Mouse (Mus musculus): ENCODE results near the gene Ndufb4. TPM values are rescaled to one million over a fixed set of nuclear protein-coding genes. Genes with fewer than 3 reads are reported as not detected.

The Ndufb4 gene
- polyA plus RNA-seq, 1 experiment from 2014 or later, result 57.1 TPM

DNA sequence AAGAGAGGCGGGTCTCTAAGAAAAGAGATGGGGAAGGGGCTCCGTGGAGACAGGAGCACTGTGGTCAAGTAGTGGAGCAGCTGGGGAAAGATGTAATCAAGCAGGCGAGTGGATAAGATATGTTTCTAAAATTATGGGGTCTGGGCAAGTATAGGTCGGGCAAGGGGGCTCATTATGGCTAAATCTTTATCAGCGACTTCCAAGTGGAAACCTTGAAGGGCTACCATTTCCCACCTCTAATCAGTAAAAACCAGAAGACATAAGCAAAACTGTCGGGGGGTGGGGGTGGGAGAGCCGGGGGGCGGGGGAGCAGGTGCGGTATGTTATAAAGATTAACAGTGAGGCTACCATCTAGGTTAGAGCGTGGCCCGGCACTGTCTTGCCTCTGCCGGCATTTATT lies 32.6 kb upstream of the Ndufb4 start:
- Histone ChIP-seq H3K4me3 (replicated peaks) (no peak overlapping the region), H3K27me3 (no peaks in the 10 kb centered on the region), H3K27ac (no peak overlapping the region), H3K9me3 (replicated peaks) (no peaks in the 10 kb centered on the region), H3K36me3 (no peaks in the 10 kb centered on the region), H3K4me2 (no peak overlapping the region), H3K4me1 (peaks cover 47% of the 10 kb centered on the region), H3K9ac (no peak overlapping the region)
- 84% methylated on average over 12 of the region's 12 CpGs for WGBS
- no peak for ATAC-seq (replicated peaks; ENCODE audit: low FRiP score)

DNA sequence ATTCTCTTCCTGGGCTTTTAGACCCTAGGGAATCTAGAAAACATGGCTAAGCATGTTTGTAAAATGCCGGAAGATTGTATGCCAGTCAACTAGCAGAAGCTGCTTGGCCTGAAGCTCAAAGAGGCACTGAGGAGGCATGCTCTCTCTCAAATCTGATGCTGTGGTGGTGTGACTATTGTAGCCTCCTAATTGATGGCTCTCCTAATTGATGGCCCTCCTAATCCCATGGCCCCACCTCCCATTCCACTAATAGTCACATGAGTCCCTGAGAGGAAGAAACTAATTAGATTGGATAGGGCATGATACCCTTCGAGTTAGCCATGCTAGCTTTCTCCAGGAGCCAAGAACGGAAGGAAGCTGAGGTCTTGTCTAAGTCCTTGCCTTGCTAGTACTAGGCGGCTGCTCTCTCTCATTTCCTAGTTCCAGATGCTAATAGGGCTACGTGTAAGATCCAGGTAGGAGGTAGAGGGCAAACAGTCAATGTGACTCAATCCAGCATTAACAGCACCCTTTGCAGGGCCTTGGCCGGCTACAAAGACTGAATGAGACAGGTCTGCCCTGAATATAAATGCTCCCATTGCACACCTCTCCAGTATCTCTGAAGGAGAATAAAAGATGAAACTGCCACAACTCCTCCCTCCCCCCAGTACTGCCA lies 31.8 kb upstream of the Ndufb4 start:
- WGBS, result 80% methylated on average over 6 of the region's 6 CpGs
- no peak overlapping the region for H3K4me3 ChIP-seq (replicated peaks)

DNA sequence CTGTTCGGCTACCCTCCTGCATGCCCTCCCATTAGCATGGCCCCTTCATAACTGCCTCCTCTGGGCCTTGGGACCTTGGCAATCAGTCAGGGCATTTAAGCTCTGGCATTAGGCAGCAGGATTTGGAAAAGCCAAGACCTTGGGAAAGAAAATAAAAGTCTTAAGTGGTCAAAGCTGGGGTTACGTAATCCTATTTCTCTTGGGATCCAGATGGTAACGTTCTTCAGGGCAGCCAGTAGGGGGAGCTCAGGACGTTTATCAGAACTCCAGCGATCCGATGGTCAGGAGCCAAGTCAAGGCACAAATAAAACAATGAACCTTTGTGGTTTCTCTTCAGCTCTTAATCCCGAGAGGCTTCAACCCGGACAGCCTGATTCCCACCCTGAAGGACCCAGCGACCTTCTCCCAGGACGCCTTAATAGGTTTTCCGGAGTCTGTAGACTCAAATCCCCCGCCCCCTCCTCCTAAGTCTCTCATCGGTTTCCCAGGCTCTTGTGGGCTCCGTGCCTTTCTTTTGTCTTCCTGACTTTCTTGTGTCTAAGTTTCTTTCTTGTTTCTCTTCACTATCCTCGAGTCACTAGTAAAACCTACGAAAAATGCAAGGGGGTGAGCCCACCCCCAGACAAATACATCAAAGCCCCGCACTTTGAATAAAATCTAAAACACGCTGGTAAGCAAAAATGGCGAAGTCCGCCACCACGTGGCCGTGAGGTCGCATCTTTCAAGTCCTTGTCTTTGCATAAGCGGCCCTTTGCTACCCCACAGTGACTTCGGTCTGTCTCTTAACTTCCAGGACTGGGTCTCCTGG lies 30.6 kb upstream of the Ndufb4 start:
- H3K9ac ChIP-seq, result peak overlapping the region; percentile 66
- peaks cover 44% of the 10 kb centered on the region for H3K4me1 ChIP-seq
- peak; percentile 65 for ATAC-seq (replicated peaks; ENCODE audit: low FRiP score)
- peak overlapping the region; percentile 80 for H3K4me2 ChIP-seq
- no peaks in the 10 kb centered on the region for H3K36me3 ChIP-seq
- H3K9me3 ChIP-seq (replicated peaks), result no peaks in the 10 kb centered on the region
- H3K27ac ChIP-seq, result peak overlapping the region; percentile 89
- WGBS, result 2% methylated on average over 25 of the region's 25 CpGs
- peak overlapping the region; percentile 47 for H3K4me3 ChIP-seq (replicated peaks)
- H3K27me3 ChIP-seq, result no peaks in the 10 kb centered on the region

More for the DNA sequence above, 31.8 kb upstream of the Ndufb4 start:
- no peak overlapping the region for H3K9ac ChIP-seq
- H3K4me1 ChIP-seq, result peaks cover 47% of the 10 kb centered on the region
- H3K36me3 ChIP-seq, result no peaks in the 10 kb centered on the region
- H3K27me3 ChIP-seq, result no peaks in the 10 kb centered on the region
- H3K27ac ChIP-seq, result no peak overlapping the region
- no peak for ATAC-seq (replicated peaks; ENCODE audit: low FRiP score)
- H3K9me3 ChIP-seq (replicated peaks), result no peaks in the 10 kb centered on the region
- no peak overlapping the region for H3K4me2 ChIP-seq

DNA sequence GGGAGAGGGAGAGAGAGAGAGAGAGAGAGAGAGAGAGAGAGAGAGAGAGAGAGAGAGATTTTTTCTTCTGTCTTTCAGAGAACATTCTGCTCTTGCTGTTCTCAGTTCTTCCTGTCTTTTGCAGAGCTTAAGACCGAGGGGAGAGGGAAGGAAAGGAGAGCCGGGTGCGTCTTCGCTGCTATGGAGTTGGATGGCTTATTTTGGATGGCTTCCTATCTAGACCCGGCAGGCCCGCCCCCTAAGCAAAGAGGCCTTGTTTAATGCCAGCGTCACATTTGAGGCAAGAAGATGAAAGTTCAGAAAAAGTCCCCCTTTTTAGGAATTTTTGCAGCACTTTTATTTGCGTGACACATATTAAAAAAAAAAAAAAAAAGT lies 30.0 kb upstream of the Ndufb4 start:
- 0 out of 2 replicates have a peak, but pooled peaks have one; percentile 44 for ATAC-seq (replicated peaks; ENCODE audit: low FRiP score)
- Histone ChIP-seq H3K36me3 (no peaks in the 10 kb centered on the region), H3K9me3 (replicated peaks) (no peaks in the 10 kb centered on the region), H3K27ac (peak overlapping the region; percentile 89), H3K4me1 (peaks cover 44% of the 10 kb centered on the region), H3K4me2 (peak overlapping the region; percentile 80), H3K9ac (peak overlapping the region; percentile 66; the same call in 1 of the 2 replicates), H3K27me3 (no peaks in the 10 kb centered on the region), H3K4me3 (replicated peaks) (peak overlapping the region; percentile 47)
- 12% methylated on average over 8 of the region's 8 CpGs for WGBS

DNA sequence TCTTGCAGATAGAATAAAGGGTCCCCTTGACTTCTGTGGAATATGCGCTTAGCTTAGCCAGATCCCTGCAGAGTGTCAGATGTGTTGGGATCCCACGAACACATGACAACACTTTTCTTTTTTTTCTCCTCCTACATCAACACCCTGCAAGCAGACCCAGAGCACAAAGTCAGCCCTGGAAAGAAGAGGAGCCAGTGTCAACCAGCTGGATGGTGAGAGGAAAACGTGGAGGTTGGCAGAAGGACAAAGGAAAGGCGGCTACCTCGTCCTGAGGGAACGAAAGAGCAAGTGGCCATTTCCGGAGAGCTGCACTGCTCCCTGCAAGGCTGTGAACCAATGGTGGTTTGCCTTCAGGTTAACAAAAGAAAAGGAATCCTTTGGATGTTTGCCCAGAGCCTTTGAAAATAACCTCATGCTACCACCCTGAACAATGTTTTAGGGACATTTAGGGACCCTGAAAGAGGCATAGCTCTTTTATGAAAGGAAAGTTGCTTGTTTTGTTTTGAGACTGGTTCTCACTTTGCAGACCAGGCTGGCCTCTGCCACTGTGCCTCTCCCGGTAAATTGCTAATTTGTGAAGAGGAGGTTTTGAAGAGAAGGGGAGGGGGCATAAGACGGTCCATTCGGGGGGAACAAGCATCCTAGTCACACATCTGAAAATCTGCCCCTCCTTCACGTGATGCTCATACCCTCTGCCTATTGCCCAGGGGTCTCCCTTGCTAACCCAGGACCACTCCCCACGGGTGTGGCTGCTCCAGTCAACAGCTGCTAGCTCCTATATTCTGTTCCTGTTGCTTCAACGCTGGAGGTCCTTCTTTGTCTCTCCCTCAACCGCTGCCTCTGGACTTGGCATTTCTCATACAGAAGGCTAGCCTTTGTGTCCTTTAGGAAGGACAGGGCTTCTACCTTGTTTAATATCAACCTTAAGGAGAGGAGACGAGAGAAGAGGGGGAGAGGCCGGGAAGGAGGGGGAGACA lies 29.2 kb upstream of the Ndufb4 start:
- ATAC-seq (replicated peaks; ENCODE audit: low FRiP score), result 0 out of 2 replicates have a peak, but pooled peaks have one; percentile 10
- WGBS, result 17% methylated on average over 16 of the region's 16 CpGs
- peak overlapping the region; percentile 89; the same call in 1 of the 2 replicates for H3K27ac ChIP-seq

DNA sequence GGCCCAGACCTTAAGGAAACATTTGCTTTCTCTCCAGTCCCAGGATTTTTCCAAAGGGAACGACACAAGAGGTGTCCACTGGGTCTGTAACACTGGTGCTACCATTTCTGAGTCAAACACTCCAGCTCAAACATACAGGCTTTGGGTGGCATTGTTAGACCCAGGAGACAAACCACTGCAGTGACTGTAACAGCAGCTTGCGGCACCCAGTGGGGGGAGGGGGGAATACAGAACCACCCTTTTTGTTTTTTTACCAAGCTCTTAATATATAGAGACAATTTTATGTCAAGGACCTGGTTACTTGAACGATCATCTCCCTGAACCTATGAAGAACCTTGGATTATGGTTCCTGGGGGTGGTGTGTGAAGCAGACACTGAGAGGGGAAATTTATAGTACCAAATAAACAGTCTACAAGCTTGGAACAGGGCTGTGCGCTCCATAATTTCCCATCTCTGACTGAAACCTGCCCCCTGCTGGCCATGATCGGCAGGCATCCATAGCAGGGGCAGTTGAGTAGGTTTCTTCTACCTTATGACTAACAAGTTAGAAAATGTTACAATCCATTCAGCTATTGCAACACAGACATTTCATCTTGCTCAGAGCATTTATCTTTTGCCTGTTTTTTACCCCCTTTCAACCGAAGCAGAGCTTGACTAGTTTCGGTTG lies 28.2 kb upstream of the Ndufb4 start:
- no peak overlapping the region for H3K4me3 ChIP-seq (replicated peaks)
- no peaks in the 10 kb centered on the region for H3K9me3 ChIP-seq (replicated peaks)
- WGBS, result 37% methylated on average over 7 of the region's 7 CpGs
- H3K4me2 ChIP-seq, result peak overlapping the region; percentile 80; the same call in 1 of the 2 replicates
- H3K36me3 ChIP-seq, result no peaks in the 10 kb centered on the region
- H3K27me3 ChIP-seq, result no peaks in the 10 kb centered on the region
- 0 out of 2 replicates have a peak overlapping the region, but pooled peaks have one; percentile 89 for H3K27ac ChIP-seq
- H3K4me1 ChIP-seq, result peaks cover 45% of the 10 kb centered on the region
- 0 out of 2 replicates have a peak, but pooled peaks have one; percentile 40 for ATAC-seq (replicated peaks; ENCODE audit: low FRiP score)
- no peak overlapping the region for H3K9ac ChIP-seq

More for the DNA sequence above, 29.2 kb upstream of the Ndufb4 start:
- no peaks in the 10 kb centered on the region for H3K9me3 ChIP-seq (replicated peaks)
- no peaks in the 10 kb centered on the region for H3K36me3 ChIP-seq
- peak overlapping the region; percentile 15; the same call in 1 of the 2 replicates for H3K4me3 ChIP-seq (replicated peaks)
- peak overlapping the region; percentile 38; the same call in 1 of the 2 replicates for H3K9ac ChIP-seq
- H3K27me3 ChIP-seq, result no peaks in the 10 kb centered on the region
- H3K4me1 ChIP-seq, result peaks cover 44% of the 10 kb centered on the region
- peak overlapping the region; percentile 80 for H3K4me2 ChIP-seq

DNA sequence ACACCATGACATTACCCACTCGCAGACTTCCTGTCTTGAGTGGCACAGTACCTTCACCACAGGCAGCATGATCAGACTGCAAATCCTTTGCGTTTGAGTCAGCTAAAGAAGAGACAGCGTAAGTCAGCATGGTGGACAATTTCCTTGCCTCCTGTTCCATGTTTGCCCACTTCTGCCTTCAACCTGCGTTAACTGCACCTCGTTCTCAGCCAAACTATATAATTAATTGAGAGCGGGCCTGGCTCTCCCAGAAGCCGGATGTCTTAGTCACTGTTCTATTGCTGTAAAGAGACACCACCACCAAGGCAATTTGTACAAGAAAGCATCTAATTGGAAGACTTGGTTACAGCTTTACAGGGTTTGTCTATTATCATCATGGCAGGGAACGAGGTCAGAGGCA lies 26.6 kb upstream of the Ndufb4 start:
- Histone ChIP-seq H3K4me2 (no peak overlapping the region), H3K27ac (no peak overlapping the region), H3K4me1 (peaks cover 53% of the 10 kb centered on the region), H3K36me3 (no peaks in the 10 kb centered on the region), H3K27me3 (no peaks in the 10 kb centered on the region), H3K9me3 (replicated peaks) (no peaks in the 10 kb centered on the region), H3K4me3 (replicated peaks) (no peak overlapping the region), H3K9ac (no peak overlapping the region)
- 77% methylated on average over 8 of the region's 8 CpGs for WGBS
- no peak for ATAC-seq (replicated peaks; ENCODE audit: low FRiP score)

DNA sequence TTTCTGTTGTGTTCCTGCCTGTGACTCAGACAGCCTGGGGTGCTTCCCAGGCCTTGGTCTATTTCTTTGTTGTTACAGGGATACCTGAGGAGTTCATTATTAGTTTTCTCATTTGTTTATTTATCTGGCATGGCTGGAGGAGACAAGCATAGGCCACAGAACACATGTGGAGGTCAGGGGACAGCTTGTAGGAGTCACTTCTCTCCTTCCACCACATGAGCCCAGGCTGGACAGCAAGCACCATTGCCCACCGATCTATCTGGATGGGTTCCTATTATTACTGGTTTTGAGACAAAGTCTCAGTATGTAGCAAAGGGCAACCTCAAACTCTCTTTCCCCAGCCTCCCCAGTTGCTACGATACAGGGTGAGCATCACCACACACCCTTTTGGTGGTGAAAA lies 26.0 kb upstream of the Ndufb4 start:
- no peak overlapping the region for H3K9ac ChIP-seq

DNA sequence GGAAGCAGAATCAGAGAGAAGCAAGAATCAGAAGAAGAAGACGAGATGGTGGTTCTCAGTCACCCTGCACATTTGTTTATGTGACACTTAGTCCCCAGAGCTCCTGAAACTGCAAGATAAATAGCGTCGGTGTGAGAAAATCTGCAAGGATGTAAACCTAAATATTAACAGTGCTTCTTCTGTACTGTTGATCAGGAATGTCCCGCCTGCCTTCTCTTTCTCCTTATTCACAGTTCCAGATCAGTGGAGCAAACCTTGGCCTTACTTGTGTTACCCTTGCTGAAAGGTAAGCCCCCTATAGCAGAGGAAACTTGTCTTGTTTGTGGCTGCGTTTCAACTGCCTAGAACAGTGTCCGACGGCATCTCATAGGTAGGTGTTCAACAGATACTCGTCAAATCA lies 23.3 kb upstream of the Ndufb4 start:
- WGBS, result 53% methylated on average over 8 of the region's 8 CpGs
- peak; percentile 26; the same call in 1 of the 2 replicates for ATAC-seq (replicated peaks; ENCODE audit: low FRiP score)
- peaks cover 26% of the 10 kb centered on the region for H3K4me1 ChIP-seq
- H3K9ac ChIP-seq, result no peak overlapping the region
- no peaks in the 10 kb centered on the region for H3K36me3 ChIP-seq
- H3K27me3 ChIP-seq, result no peaks in the 10 kb centered on the region
- no peaks in the 10 kb centered on the region for H3K9me3 ChIP-seq (replicated peaks)
- peak overlapping the region; percentile 37; the same call in 1 of the 2 replicates for H3K27ac ChIP-seq
- no peak overlapping the region for H3K4me2 ChIP-seq
- no peak overlapping the region for H3K4me3 ChIP-seq (replicated peaks)

More for the DNA sequence above, 26.0 kb upstream of the Ndufb4 start:
- ATAC-seq (replicated peaks; ENCODE audit: low FRiP score), result no peak
- no peak overlapping the region for H3K4me2 ChIP-seq
- no peak overlapping the region for H3K4me3 ChIP-seq (replicated peaks)
- WGBS, result 60% methylated on average over 2 of the region's 2 CpGs
- no peaks in the 10 kb centered on the region for H3K27me3 ChIP-seq
- no peak overlapping the region for H3K27ac ChIP-seq
- H3K36me3 ChIP-seq, result no peaks in the 10 kb centered on the region
- peaks cover 49% of the 10 kb centered on the region for H3K4me1 ChIP-seq
- no peaks in the 10 kb centered on the region for H3K9me3 ChIP-seq (replicated peaks)

DNA sequence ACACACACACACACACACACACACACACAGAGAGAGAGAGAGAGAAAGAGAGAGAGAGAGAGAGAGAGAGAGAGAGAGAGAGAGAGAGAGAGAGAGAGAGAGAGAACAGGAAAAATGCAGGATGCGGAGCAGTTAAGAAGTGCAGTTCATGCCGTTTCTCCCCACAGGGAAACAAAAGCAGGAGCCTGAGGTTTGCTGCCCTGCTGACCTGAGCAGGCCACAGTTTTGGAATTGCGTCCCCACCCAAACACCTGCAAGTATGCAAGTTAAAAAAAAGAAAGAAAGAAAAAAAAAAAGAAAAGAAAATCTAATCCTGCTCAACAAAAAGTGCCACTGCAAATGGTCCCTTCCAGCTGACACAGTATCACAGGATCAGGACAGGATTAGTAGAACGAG lies 22.4 kb upstream of the Ndufb4 start:
- no peak overlapping the region for H3K9ac ChIP-seq
- ATAC-seq (replicated peaks; ENCODE audit: low FRiP score), result no peak
- peak overlapping the region; percentile 51 for H3K4me2 ChIP-seq
- no peaks in the 10 kb centered on the region for H3K36me3 ChIP-seq
- H3K27me3 ChIP-seq, result no peaks in the 10 kb centered on the region
- H3K4me1 ChIP-seq, result peaks cover 22% of the 10 kb centered on the region
- WGBS, result 45% methylated on average over 4 of the region's 4 CpGs
- H3K9me3 ChIP-seq (replicated peaks), result no peaks in the 10 kb centered on the region
- no peak overlapping the region for H3K4me3 ChIP-seq (replicated peaks)
- no peak overlapping the region for H3K27ac ChIP-seq

Measured in kidney, embryonic 15.5 days (tissue).